Mouse (Mus musculus) erythroblast, adult 5-6 weeks (primary cell): ENCODE results near the gene Nxnl2. TPM values are rescaled to one million over a fixed set of nuclear protein-coding genes. Genes with fewer than 3 reads are reported as not detected.

Source experiments
- ATAC-seq: replicated peaks from 2 replicates; pipeline ENCODE4 v1.8.0; 2016; ENCODE audit warnings: moderate number of reproducible peaks, mild to moderate bottlenecking, moderate TSS enrichment, inconsistent platforms; ENCODE audit not compliant: poor library complexity, low FRiP score, severe bottlenecking
- total RNA-seq, 2 experiments: library from RNA; stranded (forward) in 1 of 2; stranded (reverse) in 1 of 2; fragments of 150-400 nt in 1 of 2; fragments of 200-764, 138-1000 nt in 1 of 2; gene quantifications; 2 replicates each; pipeline versions ENCODE4 v1.2.3 to v1.2.4; 2015 to 2017; ENCODE audit warnings: low replicate concordance in 2 of 2

The Nxnl2 gene
- total RNA-seq (2015; ENCODE audit: low replicate concordance) (not detected in 2 replicates), total RNA-seq (2017; ENCODE audit: low replicate concordance) (not detected in 2 replicates)

DNA sequence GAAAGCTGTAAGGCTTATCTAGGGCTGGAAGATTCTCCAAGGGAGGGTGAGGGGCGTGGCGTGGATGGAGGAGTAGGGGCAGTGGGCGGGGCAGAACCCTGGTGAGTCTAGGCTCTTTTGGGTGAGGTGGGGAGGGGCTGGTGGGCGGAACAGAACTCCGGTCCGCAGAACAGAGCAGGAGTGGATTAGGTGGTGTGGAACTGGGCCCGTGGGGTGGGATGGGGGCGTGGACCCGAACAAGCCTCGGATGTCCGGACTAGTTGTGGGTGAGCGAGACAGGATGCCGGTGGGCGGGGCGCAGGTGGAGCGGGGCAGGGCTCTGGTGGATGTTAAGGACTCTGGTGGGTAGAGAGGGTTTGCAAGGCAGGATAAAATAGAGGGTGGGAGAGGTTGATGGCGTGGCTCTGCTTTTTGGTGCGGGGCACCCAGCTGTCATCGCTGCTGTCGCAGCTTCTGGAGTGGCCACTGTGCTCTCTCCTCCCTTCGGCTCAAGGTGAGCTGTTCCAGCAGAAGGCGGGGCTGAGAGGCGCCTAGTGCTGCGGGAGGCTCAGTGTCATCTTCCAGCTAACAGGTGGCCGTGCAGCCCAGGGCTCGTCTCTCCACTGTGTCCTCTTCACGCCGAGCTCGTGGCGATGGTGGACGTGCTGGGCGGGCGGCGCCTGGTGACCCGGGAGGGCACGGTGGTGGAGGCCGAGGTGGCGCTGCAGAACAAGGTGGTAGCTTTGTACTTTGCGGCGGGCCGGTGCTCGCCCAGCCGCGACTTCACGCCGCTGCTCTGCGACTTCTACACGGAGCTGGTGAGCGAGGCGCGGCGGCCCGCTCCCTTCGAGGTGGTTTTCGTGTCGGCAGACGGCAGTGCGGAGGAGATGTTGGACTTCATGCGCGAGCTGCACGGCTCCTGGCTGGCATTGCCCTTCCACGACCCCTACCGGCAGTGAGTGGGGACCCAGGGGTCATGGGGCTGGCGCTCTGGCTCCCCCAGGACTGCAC is at the start of gene Nxnl2:
Gene Nxnl2 (plus strand): TSS at position 332 of the 990 bp plus-strand sequence.
- no peak for ATAC-seq

DNA sequence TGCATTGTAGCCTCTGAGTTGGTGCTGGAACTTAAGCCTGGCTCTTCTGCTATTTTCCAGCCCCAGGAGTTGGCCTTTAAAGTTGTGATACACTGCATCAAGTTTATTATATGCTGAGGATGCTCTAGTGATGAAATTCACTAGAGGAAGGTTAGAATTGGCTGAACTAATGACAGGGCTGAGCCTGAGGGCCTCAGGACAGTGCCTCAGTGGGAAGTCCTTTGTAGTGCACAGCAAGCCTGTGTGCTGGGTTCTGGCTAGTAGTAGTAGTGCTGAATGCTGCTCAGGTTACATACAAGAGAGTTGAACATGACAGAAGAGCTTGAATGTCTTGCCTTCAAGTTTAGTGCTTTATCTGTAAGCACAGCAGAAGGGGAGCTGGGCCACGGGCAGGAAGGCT is 48.9 kb upstream of the Nxnl2 start:
- ATAC-seq, result no peak

DNA sequence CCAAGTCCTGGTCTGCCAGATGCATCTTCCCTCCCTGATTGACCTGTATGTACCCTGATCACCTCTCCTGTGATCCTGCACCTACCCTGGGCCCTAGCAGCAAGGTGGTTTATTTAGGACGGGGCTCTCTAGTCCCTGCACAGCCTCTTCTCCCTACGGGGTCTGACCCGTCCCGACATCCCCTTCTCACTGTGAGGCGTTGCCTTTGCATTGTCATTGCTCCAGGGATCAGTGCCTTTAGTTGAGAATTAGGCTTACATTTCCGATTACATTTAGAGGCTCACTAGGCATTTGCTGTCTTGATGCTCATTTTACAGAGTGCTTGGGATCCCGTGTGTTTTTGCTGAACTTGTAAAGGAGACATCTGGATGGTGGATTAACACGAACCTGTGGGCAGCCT is 48.1 kb upstream of the Nxnl2 start:
- no peak for ATAC-seq

DNA sequence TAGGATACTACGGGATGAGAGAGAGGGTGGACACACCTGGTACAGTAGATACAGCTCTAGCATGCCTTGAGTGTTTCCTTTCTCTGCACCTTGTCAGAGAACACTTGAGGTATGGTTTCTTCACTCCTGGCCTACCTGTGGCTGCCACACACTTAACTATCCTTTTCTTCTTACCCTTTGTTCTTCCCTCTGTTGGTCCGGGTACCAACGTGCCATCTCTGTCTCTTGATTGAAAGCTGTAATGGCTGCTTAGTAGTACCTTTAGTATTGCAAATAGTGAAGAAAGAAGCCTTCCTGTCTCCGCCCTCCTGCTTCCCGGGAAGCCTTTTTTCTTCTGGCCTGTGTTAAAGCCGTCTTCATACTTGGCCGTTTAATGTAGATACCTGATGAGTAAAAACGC is 45.5 kb upstream of the Nxnl2 start:
- ATAC-seq, result no peak

DNA sequence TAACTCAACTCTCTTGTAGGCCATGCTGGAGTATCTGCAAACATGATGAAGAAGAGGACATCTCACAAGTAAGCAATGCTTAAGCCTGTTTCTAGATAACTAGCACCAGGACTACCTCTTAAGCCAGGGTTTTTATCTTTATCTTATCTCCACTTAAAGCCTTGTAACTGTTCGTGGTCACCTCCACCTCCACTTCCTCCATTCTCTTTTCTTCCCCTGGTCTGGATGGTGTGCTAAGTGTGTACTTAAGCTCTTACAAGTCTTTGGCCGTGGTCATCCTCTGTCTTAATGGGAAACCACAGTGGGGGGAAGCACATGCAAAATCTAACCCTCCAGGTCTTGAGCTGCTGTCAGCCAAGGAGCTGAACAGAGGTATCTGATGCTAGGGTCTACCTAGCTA is 42.9 kb upstream of the Nxnl2 start:
- ATAC-seq, result no peak

DNA sequence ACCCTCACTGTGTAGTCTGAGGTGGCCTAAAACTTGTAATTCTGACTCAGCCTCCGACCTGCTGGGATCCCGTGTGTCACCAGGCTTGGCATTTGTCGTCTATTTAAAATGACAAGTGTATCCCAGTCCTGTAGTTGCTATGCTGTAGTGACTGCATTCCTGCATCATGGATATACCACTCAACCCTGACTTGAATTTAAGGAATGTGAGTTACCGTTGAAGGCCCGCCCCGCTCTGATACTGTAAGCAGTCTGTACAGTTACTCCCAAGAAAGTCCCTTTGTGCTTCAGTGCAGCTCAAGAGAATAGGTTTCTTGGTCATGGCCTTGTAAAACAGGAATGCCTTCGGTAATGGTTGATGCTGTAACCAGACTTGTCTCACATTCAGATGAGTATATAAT is 42.4 kb upstream of the Nxnl2 start:
- ATAC-seq, result no peak

DNA sequence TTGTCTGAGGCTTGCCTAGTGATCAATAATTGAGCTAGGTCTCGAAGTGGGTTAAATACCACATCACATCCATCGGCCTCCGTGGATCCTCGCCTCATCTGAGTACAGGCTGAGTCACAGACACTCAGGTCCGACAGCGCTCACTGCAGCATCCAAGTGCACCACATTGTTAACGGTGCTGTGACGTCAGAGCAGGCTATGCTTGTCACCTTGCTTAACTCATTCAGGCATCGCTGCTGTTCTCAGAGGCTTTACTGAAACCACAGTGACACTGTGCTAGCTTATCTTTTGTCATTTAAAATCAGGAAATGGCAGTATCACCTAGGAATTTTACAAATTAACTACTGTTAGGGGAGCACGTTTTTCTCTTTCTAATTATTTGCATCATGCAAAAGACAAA is 39.6 kb upstream of the Nxnl2 start:
- no peak for ATAC-seq

DNA sequence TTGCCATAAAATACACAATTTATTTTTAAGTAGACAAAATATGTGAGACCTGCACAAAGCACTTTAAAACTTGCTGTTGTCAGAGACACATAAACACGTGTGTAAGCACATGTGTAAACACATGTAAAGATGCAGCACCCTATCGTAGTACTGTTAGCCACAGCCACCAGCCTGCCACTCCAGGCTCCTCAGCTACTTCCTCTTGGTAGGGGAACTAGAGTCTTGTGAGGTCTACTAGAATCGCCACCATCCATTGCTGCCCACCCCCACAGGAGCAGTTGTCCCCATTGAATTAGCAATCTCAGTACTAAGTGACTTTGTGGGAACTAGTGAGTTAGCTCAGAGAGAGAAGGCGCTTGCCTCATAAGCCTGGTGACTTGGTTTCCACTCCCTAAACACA is 34.5 kb upstream of the Nxnl2 start:
- ATAC-seq, result no peak

DNA sequence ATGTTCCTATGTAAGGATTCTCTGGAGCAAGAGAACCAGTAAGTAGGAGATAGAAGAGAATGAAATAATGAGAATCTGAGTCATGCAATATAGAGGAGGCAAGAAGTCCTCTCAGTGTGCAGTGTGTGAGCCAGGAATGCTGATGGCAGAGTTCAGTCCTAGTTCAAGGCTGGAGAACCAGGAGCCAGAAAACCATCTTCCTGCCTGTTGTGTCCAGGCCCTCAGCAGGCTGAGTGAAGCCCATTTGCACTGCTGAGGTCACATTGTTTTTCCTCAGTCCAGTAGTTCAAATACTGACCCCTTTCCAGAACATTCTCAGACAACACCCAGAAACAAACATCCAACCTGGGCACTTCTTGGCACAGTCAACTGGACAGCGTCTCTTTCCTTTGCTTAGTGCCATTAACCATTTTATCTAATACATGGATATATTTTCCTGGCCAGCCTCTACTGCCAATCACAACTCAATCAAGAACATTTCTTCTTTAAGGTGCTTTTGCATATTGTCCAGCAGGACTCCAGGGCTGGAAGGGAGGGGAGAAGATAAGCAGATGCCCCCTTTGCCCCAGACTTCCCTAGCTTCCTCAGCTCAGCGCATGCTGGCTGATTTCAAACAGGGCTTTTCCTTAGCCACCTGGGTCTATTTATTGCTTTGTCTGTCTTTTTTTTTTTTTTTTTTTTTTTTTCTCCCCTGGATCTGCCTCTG is 33.7 kb upstream of the Nxnl2 start:
- ATAC-seq, result no peak

DNA sequence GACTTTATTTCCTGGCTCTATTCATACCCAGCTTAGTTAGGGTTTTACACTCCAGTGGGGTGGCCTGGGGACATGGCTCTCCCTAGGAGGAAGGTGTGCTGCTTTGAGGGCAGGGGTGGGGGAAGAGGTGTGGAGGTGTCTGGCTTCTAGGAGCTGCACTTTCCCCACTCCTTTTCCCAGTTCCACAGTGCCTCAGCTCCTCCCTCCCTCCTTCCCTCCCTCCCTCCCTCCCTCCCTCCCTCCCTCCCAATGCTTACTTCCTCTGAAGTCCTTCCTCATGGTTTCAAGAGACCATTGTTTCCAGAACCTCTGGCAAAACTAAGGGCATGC is 33.2 kb upstream of the Nxnl2 start:
- ATAC-seq, result no peak

DNA sequence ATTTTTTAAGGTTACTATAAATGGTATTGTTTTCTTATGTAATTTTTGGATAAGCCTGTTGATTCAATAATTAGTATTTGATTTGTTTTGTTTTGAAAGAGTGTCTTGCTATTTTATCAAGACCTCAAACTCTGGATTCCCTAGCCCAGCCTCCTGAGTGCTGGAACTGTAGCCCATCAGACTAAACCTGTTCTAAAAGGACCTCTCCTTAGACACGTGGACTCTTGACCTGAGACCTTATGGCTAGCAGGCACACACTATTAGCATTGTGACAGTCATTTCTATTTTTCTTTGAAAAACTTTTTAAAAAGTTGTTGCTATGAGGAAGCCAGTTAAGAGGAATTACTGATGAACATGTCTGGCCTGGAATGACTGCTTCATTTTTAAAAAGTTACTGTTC is 23.7 kb upstream of the Nxnl2 start:
- ATAC-seq, result no peak

DNA sequence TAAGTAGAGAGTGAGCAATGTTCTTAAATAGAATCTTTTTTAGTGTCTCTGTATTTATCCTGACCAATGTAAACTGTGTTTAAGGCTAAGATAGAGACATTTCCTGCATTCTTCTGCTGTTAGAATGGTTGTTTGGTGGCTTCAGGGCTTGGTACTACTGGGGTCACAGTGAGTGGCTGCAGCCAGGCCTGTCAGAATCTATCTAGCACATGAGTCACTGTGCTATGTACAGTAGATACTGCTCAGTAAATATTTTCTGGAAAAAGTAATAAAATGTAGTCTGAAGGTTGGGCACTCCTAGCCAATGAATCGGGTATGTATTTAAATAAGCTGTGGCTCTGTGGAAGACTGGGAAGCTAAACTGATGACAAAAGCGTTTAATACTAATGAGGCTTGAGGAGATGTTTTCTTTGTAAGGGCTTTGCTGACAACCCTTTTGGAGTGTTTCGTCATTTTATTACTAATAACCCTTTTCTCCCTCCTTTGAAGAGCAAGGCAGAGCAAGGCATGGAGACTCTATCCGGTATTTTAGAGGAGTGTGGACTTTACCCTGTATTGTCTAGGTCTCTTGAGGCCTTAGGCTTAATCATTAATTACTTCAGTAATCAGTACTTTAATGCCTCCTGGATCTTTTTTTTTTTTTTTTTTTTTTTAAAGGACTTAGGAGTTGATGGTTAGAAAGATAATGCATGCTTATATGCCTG is 17.7 kb upstream of the Nxnl2 start:
- ATAC-seq, result no peak

DNA sequence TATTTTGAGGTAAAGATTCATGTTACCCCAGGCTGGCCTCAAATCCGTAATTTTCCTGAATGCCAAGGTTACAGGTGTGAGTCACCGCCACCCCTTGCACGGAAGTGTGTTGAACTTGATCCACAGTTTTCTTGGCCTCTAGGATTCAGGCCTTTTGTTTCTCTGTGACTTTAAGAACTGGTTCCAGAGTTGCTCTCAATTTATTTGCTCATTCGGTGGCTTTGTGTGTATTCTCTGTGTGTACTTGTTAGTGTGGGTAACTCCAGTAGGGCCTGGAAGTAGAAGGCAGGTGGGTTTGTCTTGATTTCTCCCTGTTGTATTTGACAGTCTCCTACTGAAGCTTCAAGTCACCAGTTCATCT is 17.2 kb upstream of the Nxnl2 start:
- no peak for ATAC-seq

DNA sequence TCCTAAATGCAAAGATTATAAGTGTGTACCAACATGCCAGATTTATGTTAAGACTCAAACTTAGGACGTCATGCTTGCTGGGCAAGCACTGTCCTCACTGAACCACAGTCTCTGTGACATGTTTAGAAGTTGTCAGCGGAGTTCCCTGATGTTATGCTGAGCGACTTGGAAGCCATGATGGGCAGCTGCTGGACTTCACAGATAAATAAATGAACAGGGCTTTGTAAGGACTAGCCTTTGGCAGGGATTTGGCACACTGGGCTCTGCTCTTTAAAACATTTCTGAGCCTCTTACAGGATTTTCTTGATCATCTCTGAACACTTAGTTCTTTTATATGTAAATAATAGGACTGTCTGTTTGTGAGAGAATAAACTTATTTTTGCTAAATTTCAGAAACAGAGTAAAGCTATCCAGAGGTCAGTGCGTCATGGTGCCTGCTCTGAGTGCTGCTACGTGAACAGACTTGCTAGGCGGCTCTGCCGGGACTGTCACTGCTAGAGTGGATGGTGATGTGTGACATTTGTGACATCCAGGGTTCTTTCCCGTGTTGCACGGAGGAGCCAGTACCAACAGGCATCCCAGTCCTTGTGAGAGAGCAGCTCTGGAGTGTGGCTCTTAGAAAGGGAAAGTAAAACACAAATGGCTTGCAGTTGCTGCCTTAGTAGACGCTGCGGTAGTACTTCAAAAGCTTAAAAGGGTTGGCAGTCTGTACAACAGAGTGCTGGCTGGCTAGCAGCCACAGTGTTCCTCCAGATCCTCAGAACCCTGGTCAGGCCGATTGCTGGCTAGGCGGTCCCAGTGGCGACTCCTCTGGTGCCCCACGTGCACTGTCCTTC is 15.4 kb upstream of the Nxnl2 start:
- no peak for ATAC-seq

DNA sequence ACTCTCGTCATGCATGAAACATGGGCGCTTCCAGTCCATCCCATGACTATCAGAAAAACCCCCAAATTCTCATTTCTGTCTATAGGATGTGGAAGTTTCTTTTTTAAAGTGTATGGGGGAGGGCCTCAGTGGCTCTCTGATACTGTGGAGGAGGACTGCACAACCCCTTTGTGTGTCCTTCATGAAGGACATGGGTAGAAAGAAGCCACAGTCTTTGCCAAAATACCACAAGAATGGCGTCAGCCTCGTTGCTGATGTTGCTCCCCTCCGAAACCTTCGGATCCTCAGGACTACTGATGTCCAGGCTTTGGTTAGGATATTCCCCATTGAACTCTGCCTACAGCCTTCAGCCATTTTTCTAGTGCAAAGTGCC is 14.8 kb upstream of the Nxnl2 start:
- ATAC-seq, result no peak

DNA sequence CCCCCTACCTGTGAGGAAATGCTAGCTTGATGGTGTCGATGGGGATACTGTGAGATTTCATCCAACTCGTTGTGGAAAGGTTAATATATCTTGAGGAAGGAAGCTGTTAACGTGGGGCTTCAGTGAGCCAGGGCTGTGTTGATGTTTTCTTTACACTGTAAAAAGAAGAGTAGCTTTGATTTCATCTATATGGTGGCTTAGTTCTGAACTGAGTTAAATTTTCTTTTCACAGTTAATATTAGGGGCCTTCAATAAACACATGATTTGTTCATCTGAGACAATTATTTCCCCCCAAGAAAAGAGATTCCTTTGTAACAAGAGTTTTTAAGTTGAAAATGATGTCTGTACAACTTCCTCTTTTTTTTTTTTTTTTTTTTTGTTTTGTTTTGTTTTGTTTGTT is 13.5 kb upstream of the Nxnl2 start:
- no peak for ATAC-seq

DNA sequence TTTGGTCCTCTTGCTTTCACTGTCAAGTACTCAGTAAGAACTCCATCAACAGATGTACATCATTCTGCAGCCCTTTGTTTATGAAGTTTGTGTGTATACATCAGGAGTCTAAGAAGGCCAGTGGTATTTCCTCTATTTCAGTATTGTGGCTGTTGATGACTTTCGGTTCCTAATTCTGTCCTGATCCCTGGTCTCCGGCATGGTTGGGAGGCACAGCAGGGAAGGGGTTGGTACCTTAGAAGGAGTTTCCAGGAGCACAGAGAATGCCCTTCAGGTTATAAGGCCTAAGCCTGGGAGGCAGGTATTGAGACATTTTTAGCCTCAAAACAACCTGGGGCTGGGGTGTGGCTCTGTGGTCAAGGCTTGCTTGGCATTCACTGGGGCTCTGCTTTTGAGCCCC is 9.2 kb upstream of the Nxnl2 start:
- ATAC-seq, result no peak

DNA sequence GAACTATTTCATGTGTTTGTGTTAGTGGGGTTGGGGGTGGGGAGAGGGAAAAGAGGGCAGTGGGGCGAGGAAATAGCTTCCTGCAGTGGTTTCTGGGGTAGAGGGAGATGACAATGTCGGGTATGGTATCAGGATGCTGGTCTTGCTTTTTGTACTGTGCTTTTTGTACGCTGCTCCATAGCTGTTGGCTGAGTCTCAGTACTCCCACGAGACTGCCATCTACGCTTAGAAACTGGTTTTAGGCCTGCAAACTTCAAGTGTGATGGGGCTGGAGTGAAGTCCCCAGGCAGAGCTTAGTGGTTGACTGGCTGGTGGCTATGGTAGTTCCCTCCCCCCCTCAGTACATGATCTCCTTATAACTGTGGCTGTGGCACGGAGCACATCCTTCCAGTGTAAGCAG is 8.6 kb upstream of the Nxnl2 start:
- no peak for ATAC-seq

DNA sequence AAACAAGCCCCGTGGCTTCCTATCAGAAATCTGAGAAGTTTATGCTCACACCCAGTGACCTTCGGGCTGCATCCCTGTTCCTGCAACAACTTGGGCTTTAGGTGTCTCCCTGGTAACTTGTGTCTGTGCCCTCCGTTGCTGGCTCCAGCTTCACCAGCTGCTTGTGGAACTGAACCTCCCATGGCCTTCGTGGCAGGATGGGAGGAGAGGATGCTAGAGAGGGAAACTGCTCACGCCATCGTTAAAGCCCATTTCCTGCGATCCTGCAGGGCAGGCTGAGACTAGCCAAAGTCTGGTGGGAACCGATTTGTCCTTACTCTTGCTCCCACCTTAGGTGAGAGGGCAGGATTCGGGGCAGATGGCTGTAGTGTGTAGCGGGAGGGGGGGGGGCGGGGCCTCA is 4.1 kb upstream of the Nxnl2 start:
- ATAC-seq, result no peak

DNA sequence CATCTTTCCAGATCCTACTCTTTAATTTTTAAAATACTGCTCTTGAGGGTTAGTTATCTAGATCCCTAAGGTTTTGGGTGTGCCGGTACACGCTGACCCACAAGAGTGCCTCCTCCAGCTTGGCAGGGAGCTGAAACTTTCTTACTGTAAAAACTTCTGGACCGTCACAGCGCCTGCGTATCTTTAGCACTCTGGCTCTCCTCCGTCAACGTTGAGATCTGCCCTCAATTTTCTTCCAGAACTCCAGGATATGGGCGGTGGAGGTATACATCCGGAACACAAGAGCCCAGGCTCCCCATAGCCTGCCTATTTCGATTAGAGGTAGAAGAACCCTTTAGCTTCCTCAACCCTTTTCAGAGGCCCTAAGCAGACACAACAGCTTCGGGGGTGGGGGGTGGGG is 607 bp upstream of the Nxnl2 start:
- no peak for ATAC-seq
